Mouse (Mus musculus) thymus, adult 2 months (tissue): ENCODE results near the gene Taok3.

ENCODE experiments used
- CTCF ChIP-seq: fragments of 200-500 bp; IDR thresholded peaks from 2 replicates; pipeline ENCODE4 v1.5.1; 2012; ENCODE audit warnings: mild to moderate bottlenecking, control low read depth, low read length, moderate library complexity, borderline replicate concordance; ENCODE audit not compliant: control insufficient read depth, poor library complexity, insufficient read depth; ENCODE audit errors: extremely low read depth
- POLR2A ChIP-seq: fragments of 200-500 bp; IDR thresholded peaks from 2 replicates; pipeline ENCODE4 v1.6.1; 2012; ENCODE audit warnings: mild to moderate bottlenecking, low read length, control low read depth, moderate library complexity; ENCODE audit not compliant: control insufficient read depth, poor library complexity, insufficient read depth; ENCODE audit errors: extremely low read depth

DNA sequence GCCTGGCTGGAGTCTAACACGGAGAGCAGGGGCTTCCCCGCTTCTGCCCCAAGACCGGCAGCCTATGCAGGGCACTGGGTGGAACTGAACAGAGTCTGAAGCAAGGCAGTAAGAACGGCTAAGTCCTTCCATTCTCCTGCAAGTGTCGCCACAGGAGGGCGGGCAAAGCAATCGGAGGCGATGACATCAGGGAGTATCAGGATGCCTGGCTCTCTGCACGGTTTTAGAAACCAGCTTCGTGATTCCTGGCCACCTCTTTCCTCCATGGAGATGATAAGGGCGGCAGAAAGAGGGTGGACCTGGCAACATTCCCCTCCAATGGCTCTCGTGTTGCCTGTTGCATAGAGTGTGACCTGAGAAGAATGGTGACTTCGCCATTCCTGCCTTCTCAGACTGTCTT lies 32.2 kb upstream of the Taok3 start:
- no peak for TF ChIP-seq CTCF
- no peak for TF ChIP-seq POLR2A
